Comparison of ENCODE assay signal across 9 mouse cellular contexts in genomic region chr9:44986242-44986781, GRCm38 (mm10). TPM values are rescaled to one million over a fixed set of nuclear protein-coding genes. Genes with fewer than 3 reads are reported as not detected.
DNase-seq lines count a peak whose midpoint lies in the region; ATAC-seq and TF ChIP-seq lines count a peak whose summit lies in the region.
"Had no signal": no experiment of that assay in that cellular context is flagged by ENCODE, and none has a peak within 500 bp of the region (broad histone marks: within the 10 kb centered on the region; RNA-seq: fewer than 3 reads in every experiment).

No protein-coding gene starts in this region.

- peak overlapping the region; percentile 53 for H3K4me2 ChIP-seq in liver, embryonic 12.5 days
- no peak overlapping the region for H3K4me2 ChIP-seq in hindbrain, embryonic 13.5 days
- H3K4me2 ChIP-seq: lung, embryonic 14.5 days had no signal

- H3K27ac ChIP-seq in liver, embryonic 12.5 days = no peak overlapping the region
- H3K27ac ChIP-seq in spleen, adult 2 months (ENCODE audit: insufficient read depth, low read length) = peak overlapping the region; percentile 93
- no peak overlapping the region for H3K27ac ChIP-seq in hindbrain, embryonic 13.5 days

- ATAC-seq in erythroid progenitor cell, adult 5-6 weeks (replicated peaks; ENCODE audit: low FRiP score, poor library complexity, severe bottlenecking) = 0 out of 2 replicates have a peak, but pooled peaks have one; percentile 34
- ATAC-seq in liver, embryonic 12.5 days = peak; percentile 62; the same call in 1 of the 2 replicates
- no peak for ATAC-seq in hindbrain, embryonic 13.5 days (ENCODE audit: low FRiP score)

- peaks cover 5% of the 10 kb centered on the region; the same call in 1 of the 2 replicates for H3K4me1 ChIP-seq in liver, embryonic 12.5 days
- H3K4me1 ChIP-seq in spleen, adult 2 months (ENCODE audit: control insufficient read depth, insufficient read depth, insufficient read length) = peaks cover 6% of the 10 kb centered on the region; the same call in 1 of the 2 replicates
- no peaks in the 10 kb centered on the region for H3K4me1 ChIP-seq in hindbrain, embryonic 13.5 days (replicated peaks)

- 0 out of 2 replicates have a peak, but pooled peaks cover 6% of the 10 kb centered on the region for H3K27me3 ChIP-seq in liver, embryonic 12.5 days (replicated peaks)
- no peaks in the 10 kb centered on the region for H3K27me3 ChIP-seq in spleen, adult 2 months (ENCODE audit: control insufficient read depth, insufficient read depth, low read length)
- peaks cover 10% of the 10 kb centered on the region; the same call in 1 of the 2 replicates for H3K27me3 ChIP-seq in hindbrain, embryonic 13.5 days

- TF ChIP-seq POLR2A in spleen, adult 2 months (IDR thresholded peaks at IDR 0.05; ENCODE audit: low read depth, low read length) = peak; percentile 40

- peak; percentile 96 for DNase-seq in heart, adult 11 months
- no peak for DNase-seq in heart, postnatal 25 days (ENCODE audit: low spot score)
- peak; percentile 81 to 99 for DNase-seq in spleen, adult 2 months (ENCODE audit: low read depth in 1 of 2, low spot score in 2 of 2)
- no peak for DNase-seq in urinary bladder, postnatal 14 days (ENCODE audit: low spot score)
- no peak for DNase-seq in left cerebral cortex, adult 11 months (ENCODE audit: low spot score)
- DNase-seq: lung, embryonic 14.5 days had no signal

- intact Hi-C loops in heart, postnatal 25 days (cut with DNase I) = no loop called here

- H3K36me3 ChIP-seq in liver, embryonic 12.5 days = no peaks in the 10 kb centered on the region
- no peaks in the 10 kb centered on the region for H3K36me3 ChIP-seq in spleen, adult 2 months (ENCODE audit: control insufficient read depth, insufficient read depth, low read length)
- H3K36me3 ChIP-seq in hindbrain, embryonic 13.5 days = no peaks in the 10 kb centered on the region

- no peak for TF ChIP-seq CTCF in spleen, adult 2 months (IDR thresholded peaks at IDR 0.05; ENCODE audit: extremely low read depth, insufficient read depth, insufficient read length, insufficient replicate concordance)

- 13% methylated on average over 14 of the region's 14 CpGs for WGBS in liver, embryonic 12.5 days (ENCODE audit: insufficient replicate concordance)
- 1% methylated on average over 14 of the region's 14 CpGs for WGBS in spleen, adult 2 months
- WGBS in hindbrain, embryonic 13.5 days = 61% methylated on average over 14 of the region's 14 CpGs

- H3K4me3 ChIP-seq in liver, embryonic 12.5 days = peak overlapping the region; percentile 5; the same call in 1 of the 2 replicates
- H3K4me3 ChIP-seq in spleen, adult 2 months (ENCODE audit: extremely low read depth, insufficient read depth, insufficient read length) = peak overlapping the region; percentile 59
- H3K4me3 ChIP-seq in hindbrain, embryonic 13.5 days = no peak overlapping the region

- no peak overlapping the region for H3K9ac ChIP-seq in liver, embryonic 12.5 days
- H3K9ac ChIP-seq in hindbrain, embryonic 13.5 days = no peak overlapping the region
- H3K9ac ChIP-seq: lung, embryonic 14.5 days had no signal

- H3K9me3 ChIP-seq in liver, embryonic 12.5 days (replicated peaks) = no peaks in the 10 kb centered on the region
- H3K9me3 ChIP-seq in hindbrain, embryonic 13.5 days = no peaks in the 10 kb centered on the region

RNA-seq across cellular contexts. Expression of gene Cd3d, which starts 4.7 kb away (rescaled TPM):
- total RNA-seq in heart, postnatal 25 days (2021) = under 1 TPM; 0.16 to 0.34 TPM
- total RNA-seq in erythroid progenitor cell, adult 5-6 weeks (2015; ENCODE audit: low replicate concordance) = 2.5 and 2.9 TPM in 2 replicates
- 5.8 TPM in 1 of 2 replicates, not detected in the other for total RNA-seq in erythroid progenitor cell, adult 5-6 weeks (2017; ENCODE audit: low replicate concordance)
- not detected in 2 replicates for polyA plus RNA-seq in liver, embryonic 12.5 days (2016; fragmentation: Nextera tagmentation; extraction: Ambion mirVana)
- polyA plus RNA-seq in spleen, adult 2 months (2012; rRNA removed) = 19.6 and 24.0 TPM in 2 replicates
- polyA plus RNA-seq in hindbrain, embryonic 13.5 days (2015; fragmentation: Nextera tagmentation; extraction: Ambion mirVana) = not detected in 2 replicates
- polyA plus RNA-seq: lung, embryonic 14.5 days had no signal

RNA-seq across cellular contexts. Expression of gene Cd3g, which starts 6.1 kb away (rescaled TPM):
- total RNA-seq in heart, postnatal 25 days (2021) = not detected
- total RNA-seq in erythroid progenitor cell, adult 5-6 weeks (2015; ENCODE audit: low replicate concordance) = 6.3 and 14.1 TPM in 2 replicates
- total RNA-seq in erythroid progenitor cell, adult 5-6 weeks (2017; ENCODE audit: low replicate concordance) = 15.0 and 15.1 TPM in 2 replicates
- not detected in 2 replicates for polyA plus RNA-seq in liver, embryonic 12.5 days (2016; fragmentation: Nextera tagmentation; extraction: Ambion mirVana)
- 12.8 and 14.5 TPM in 2 replicates for polyA plus RNA-seq in spleen, adult 2 months (2012; rRNA removed)
- polyA plus RNA-seq in hindbrain, embryonic 13.5 days (2015; fragmentation: Nextera tagmentation; extraction: Ambion mirVana) = not detected in 2 replicates

RNA-seq across cellular contexts. Expression of gene Ube4a, which starts 20.9 kb away (rescaled TPM):
- total RNA-seq in heart, postnatal 25 days (2021) = 10 to 100 TPM; 37.4 to 38.3 TPM
- 41.1 and 41.8 TPM in 2 replicates for total RNA-seq in erythroid progenitor cell, adult 5-6 weeks (2015; ENCODE audit: low replicate concordance)
- 33.1 and 35.5 TPM in 2 replicates for total RNA-seq in erythroid progenitor cell, adult 5-6 weeks (2017; ENCODE audit: low replicate concordance)
- polyA plus RNA-seq in liver, embryonic 12.5 days (2016; fragmentation: Nextera tagmentation; extraction: Ambion mirVana) = 14.8 and 15.1 TPM in 2 replicates
- polyA plus RNA-seq in spleen, adult 2 months (2012; rRNA removed) = 6.5 and 9.5 TPM in 2 replicates
- 35.6 and 37.7 TPM in 2 replicates for polyA plus RNA-seq in hindbrain, embryonic 13.5 days (2015; fragmentation: Nextera tagmentation; extraction: Ambion mirVana)

RNA-seq across cellular contexts. Expression of gene Cd3e, which starts 23.1 kb away (rescaled TPM):
- total RNA-seq in heart, postnatal 25 days (2021) = under 1 TPM; 0.36 to 0.57 TPM
- 7.2 and 23.9 TPM in 2 replicates for total RNA-seq in erythroid progenitor cell, adult 5-6 weeks (2015; ENCODE audit: low replicate concordance)
- 1.0 and 6.5 TPM in 2 replicates for total RNA-seq in erythroid progenitor cell, adult 5-6 weeks (2017; ENCODE audit: low replicate concordance)
- not detected in 2 replicates for polyA plus RNA-seq in liver, embryonic 12.5 days (2016; fragmentation: Nextera tagmentation; extraction: Ambion mirVana)
- 42.8 and 44.8 TPM in 2 replicates for polyA plus RNA-seq in spleen, adult 2 months (2012; rRNA removed)
- polyA plus RNA-seq in hindbrain, embryonic 13.5 days (2015; fragmentation: Nextera tagmentation; extraction: Ambion mirVana) = not detected in 2 replicates
- polyA plus RNA-seq: lung, embryonic 14.5 days had no signal

RNA-seq across cellular contexts. Expression of gene Mpzl2, which starts 53.3 kb away (rescaled TPM):
- total RNA-seq in heart, postnatal 25 days (2021) = 1 to 10 TPM in 1 of 2 experiments, under 1 TPM in 1; 0.81 to 1.0 TPM
- total RNA-seq in erythroid progenitor cell, adult 5-6 weeks (2015; ENCODE audit: low replicate concordance) = not detected in 2 replicates
- not detected in 2 replicates for total RNA-seq in erythroid progenitor cell, adult 5-6 weeks (2017; ENCODE audit: low replicate concordance)
- polyA plus RNA-seq in liver, embryonic 12.5 days (2016; fragmentation: Nextera tagmentation; extraction: Ambion mirVana) = 3.9 and 4.9 TPM in 2 replicates
- polyA plus RNA-seq in spleen, adult 2 months (2012; rRNA removed) = 0.49 TPM in 2 replicates
- 0.35 and 0.45 TPM in 2 replicates for polyA plus RNA-seq in hindbrain, embryonic 13.5 days (2015; fragmentation: Nextera tagmentation; extraction: Ambion mirVana)

Comparison
In these comparisons a context has a peak if more than half of its experiments do, and no peak if none do; other contexts are left out.
1. DNase-seq: peak in heart, adult 11 months (single experiment) and spleen, adult 2 months (2 of 2); none in heart, postnatal 25 days (single experiment), urinary bladder, postnatal 14 days (single experiment) and left cerebral cortex, adult 11 months (single experiment).
2. RNA of gene Cd3d, which starts 4.7 kb away (polyA plus RNA-seq): 19.6 to 24.0 TPM in spleen, adult 2 months; not detected in liver, embryonic 12.5 days and not detected in hindbrain, embryonic 13.5 days; every median in the first group is over 10 times any median in the second.
3. RNA of gene Cd3g, which starts 6.1 kb away (polyA plus RNA-seq): 12.8 to 14.5 TPM in spleen, adult 2 months; not detected in liver, embryonic 12.5 days and not detected in hindbrain, embryonic 13.5 days; every median in the first group is over 10 times any median in the second.